Mouse (Mus musculus) liver, embryonic 11.5 days (tissue): ENCODE results near the gene 1700010I14Rik. TPM values are rescaled to one million over a fixed set of nuclear protein-coding genes. Genes with fewer than 3 reads are reported as not detected.
A peak's percentile ranks its signal among the peaks of the same experiment; 100 is the strongest.

Experiments
- ATAC-seq: fragments of 200-750 bp; cut with Nextera tagmentation; replicated peaks from 2 replicates; pipeline ENCODE4 v1.8.0; 2017; ENCODE audit warnings: moderate number of reproducible peaks, mild to moderate bottlenecking, moderate TSS enrichment, moderate library complexity; ENCODE audit not compliant: low FRiP score
- DNase-seq: peaks from one replicate; pipeline ENCODE4 v3.0.0-alpha.2; 2017; ENCODE audit warnings: low spot score
- H3K27ac ChIP-seq: fragments of 300-500 bp; sonication (generic); 2 replicates; pipeline ENCODE4 v1.5.1; 2014; ENCODE audit warnings: mild to moderate bottlenecking, low read depth, low read length, control low read depth
- H3K27me3 ChIP-seq: fragments of 300-500 bp; sonication (generic); replicated peaks from 2 replicates; pipeline ENCODE4 v1.6.1; 2014; ENCODE audit warnings: low read length, mixed read lengths; ENCODE audit not compliant: control insufficient read depth, insufficient read depth
- H3K36me3 ChIP-seq: fragments of 300-500 bp; sonication (generic); 2 replicates; pipeline ENCODE4 v1.6.1; 2014; ENCODE audit warnings: mild to moderate bottlenecking, low read length, moderate library complexity, mixed read lengths; ENCODE audit not compliant: control insufficient read depth, insufficient read depth
- H3K4me1 ChIP-seq: fragments of 300-500 bp; sonication (generic); replicated peaks from 2 replicates; pipeline ENCODE4 v1.6.1; 2014; ENCODE audit warnings: low read length, mixed read lengths; ENCODE audit not compliant: control insufficient read depth, insufficient read depth
- H3K4me2 ChIP-seq: fragments of 300-500 bp; sonication (generic); 2 replicates; pipeline ENCODE4 v1.6.1; 2014; ENCODE audit warnings: mild to moderate bottlenecking, control low read depth, moderate library complexity
- H3K4me3 ChIP-seq: fragments of 300-500 bp; sonication (generic); 2 replicates; pipeline ENCODE4 v1.5.1; 2014; ENCODE audit warnings: low read depth, low read length, control low read depth
- H3K9ac ChIP-seq: fragments of 300-500 bp; sonication (generic); 2 replicates; pipeline ENCODE4 v1.6.1; 2014; ENCODE audit warnings: low read depth, low read length, control low read depth
- H3K9me3 ChIP-seq: fragments of 300-500 bp; sonication (generic); 2 replicates; pipeline ENCODE4 v1.6.1; 2016; ENCODE audit warnings: low read length, inconsistent platforms, mixed read lengths; ENCODE audit not compliant: control insufficient read depth
- WGBS: fragments of 180-500 bp; shearing (Covaris S2); extraction: QIAGEN DNeasy Blood & Tissue Kit; methylation state at CpG from one replicate; pipeline ENCODE4 v1.1.7; 2014; 5-methylcytosine and 5-hydroxymethylcytosine counted together
- polyA plus RNA-seq: library from polyadenylated mRNA; unstranded; fragments of >200 nt; fragmentation: Nextera tagmentation; extraction: Ambion mirVana; gene quantifications from 2 replicates; pipeline ENCODE4 v1.2.1, GENCODE M21; 2014

1700010I14Rik gene
- polyA plus RNA-seq, 1 experiment from 2014 or later = 1.9 TPM

DNA sequence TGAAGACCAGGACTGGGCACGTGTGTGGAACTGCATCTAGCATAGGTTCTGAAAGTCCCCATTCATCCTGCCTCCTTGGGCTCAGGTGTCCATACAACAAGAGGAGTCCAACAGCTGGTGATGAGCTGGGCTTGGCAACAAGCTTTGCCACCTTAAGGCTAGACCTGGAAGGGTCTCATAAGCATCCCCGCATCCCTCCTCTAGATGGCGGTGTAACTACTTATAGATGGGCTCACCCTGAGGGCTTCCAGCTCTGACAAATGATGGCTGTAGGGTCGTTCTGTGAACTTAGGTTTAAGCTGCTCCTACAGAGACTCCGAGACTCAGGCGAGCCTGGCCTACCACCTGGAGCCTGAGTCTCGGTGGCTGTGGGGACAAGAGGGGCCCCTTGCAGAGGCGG lies 3.0 kb downstream of the 1700010I14Rik start:
- Histone ChIP-seq H3K27ac (no peak overlapping the region), H3K4me3 (no peak overlapping the region), H3K4me1 (peaks cover 6% of the 10 kb centered on the region; the same call in 1 of the 2 replicates), H3K27me3 (no peaks in the 10 kb centered on the region), H3K9me3 (no peaks in the 10 kb centered on the region), H3K9ac (no peak overlapping the region), H3K36me3 (no peaks in the 10 kb centered on the region), H3K4me2 (no peak overlapping the region)
- DNase-seq = no peak
- ATAC-seq = no peak; the same call in 1 of the 2 replicates
- WGBS = 31% methylated on average over 8 of the region's 8 CpGs

DNA sequence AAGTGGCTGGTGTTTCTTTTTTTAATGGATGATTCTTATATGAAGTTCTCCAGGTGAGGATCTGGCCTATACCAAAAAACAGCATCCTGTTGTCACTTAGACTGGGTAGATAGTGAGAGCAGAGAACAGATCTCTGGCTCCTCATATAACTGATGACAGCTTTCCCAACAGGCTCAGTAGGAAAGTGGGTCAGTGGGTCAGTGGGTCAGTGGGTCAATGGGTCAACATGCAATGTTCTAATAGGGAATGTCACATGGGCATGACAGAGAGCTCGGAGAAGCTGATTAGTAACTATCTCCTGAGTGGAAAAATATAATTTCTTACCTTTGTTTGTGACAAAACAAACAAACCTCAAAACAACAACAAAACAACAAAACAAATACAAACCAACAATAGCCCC lies 7.2 kb downstream of the 1700010I14Rik start:
- no peak overlapping the region for H3K4me3 ChIP-seq
- WGBS = 71% methylated on average over 1 of the region's 1 CpGs
- no peaks in the 10 kb centered on the region for H3K36me3 ChIP-seq
- no peaks in the 10 kb centered on the region for H3K27me3 ChIP-seq
- no peaks in the 10 kb centered on the region for H3K4me1 ChIP-seq
- H3K9ac ChIP-seq = no peak overlapping the region
- H3K27ac ChIP-seq = no peak overlapping the region
- ATAC-seq (no peak), DNase-seq (no peak)
- no peaks in the 10 kb centered on the region for H3K9me3 ChIP-seq
- no peak overlapping the region for H3K4me2 ChIP-seq

DNA sequence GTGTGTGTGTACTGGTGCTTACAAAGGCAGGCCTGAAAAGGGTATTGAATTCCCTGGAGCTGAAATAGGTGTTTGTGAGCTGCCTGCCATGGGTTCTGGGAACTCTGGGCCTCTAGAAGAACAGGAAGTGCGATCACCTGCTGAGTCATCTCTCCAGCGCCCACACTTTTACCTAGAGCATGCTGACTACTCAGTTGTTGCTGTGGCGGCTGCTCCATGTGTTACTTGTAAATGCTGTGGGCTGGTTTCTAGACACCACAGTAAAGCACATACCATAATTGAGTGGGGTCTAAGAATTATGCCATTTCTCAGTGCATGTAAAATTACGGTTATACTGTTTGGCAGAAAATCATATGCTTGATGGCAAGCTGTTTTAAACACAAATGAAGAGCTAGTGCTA lies 14.3 kb downstream of the 1700010I14Rik start:
- 59% methylated on average over 4 of the region's 4 CpGs for WGBS
- H3K27ac ChIP-seq = no peak overlapping the region
- no peak overlapping the region for H3K9ac ChIP-seq
- no peaks in the 10 kb centered on the region for H3K4me1 ChIP-seq
- H3K36me3 ChIP-seq = no peaks in the 10 kb centered on the region
- H3K27me3 ChIP-seq = no peaks in the 10 kb centered on the region
- no peak overlapping the region for H3K4me3 ChIP-seq
- H3K4me2 ChIP-seq = no peak overlapping the region
- no peak for DNase-seq
- ATAC-seq = no peak
- H3K9me3 ChIP-seq = no peaks in the 10 kb centered on the region

- H3K9ac ChIP-seq = no peak overlapping the region
- H3K27me3 ChIP-seq = no peaks in the 10 kb centered on the region
- H3K4me1 ChIP-seq = no peaks in the 10 kb centered on the region
- no peak overlapping the region for H3K4me3 ChIP-seq
- H3K36me3 ChIP-seq = no peaks in the 10 kb centered on the region
- WGBS = 72% methylated on average over 4 of the region's 4 CpGs
- H3K27ac ChIP-seq = no peak overlapping the region
- ATAC-seq (no peak), DNase-seq (no peak)
- H3K9me3 ChIP-seq = no peaks in the 10 kb centered on the region
- H3K4me2 ChIP-seq = no peak overlapping the region
Measured at GRCm38 (mm10) chr17:9004516-9004915, 16.4 kb downstream of the 1700010I14Rik start.

- ATAC-seq (no peak), DNase-seq (no peak)
- no peaks in the 10 kb centered on the region for H3K4me1 ChIP-seq
- no peak overlapping the region for H3K9ac ChIP-seq
- no peaks in the 10 kb centered on the region for H3K36me3 ChIP-seq
- no peak overlapping the region for H3K4me2 ChIP-seq
- H3K27me3 ChIP-seq = no peaks in the 10 kb centered on the region
- no peaks in the 10 kb centered on the region for H3K9me3 ChIP-seq
- H3K27ac ChIP-seq = no peak overlapping the region
- H3K4me3 ChIP-seq = no peak overlapping the region
- WGBS = 35% methylated on average over 14 of the region's 14 CpGs
Measured at GRCm38 (mm10) chr17:9023198-9023942, 35.2 kb downstream of the 1700010I14Rik start.

GRCm38 (mm10) chr17:9030181-9030580 lies 42.0 kb downstream of the 1700010I14Rik start:
- Histone ChIP-seq H3K4me2 (no peak overlapping the region), H3K4me1 (no peaks in the 10 kb centered on the region), H3K9ac (no peak overlapping the region), H3K9me3 (no peaks in the 10 kb centered on the region), H3K36me3 (no peaks in the 10 kb centered on the region), H3K4me3 (no peak overlapping the region), H3K27me3 (no peaks in the 10 kb centered on the region), H3K27ac (no peak overlapping the region)
- WGBS = 54% methylated on average over 5 of the region's 5 CpGs
- ATAC-seq (no peak), DNase-seq (no peak)

DNA sequence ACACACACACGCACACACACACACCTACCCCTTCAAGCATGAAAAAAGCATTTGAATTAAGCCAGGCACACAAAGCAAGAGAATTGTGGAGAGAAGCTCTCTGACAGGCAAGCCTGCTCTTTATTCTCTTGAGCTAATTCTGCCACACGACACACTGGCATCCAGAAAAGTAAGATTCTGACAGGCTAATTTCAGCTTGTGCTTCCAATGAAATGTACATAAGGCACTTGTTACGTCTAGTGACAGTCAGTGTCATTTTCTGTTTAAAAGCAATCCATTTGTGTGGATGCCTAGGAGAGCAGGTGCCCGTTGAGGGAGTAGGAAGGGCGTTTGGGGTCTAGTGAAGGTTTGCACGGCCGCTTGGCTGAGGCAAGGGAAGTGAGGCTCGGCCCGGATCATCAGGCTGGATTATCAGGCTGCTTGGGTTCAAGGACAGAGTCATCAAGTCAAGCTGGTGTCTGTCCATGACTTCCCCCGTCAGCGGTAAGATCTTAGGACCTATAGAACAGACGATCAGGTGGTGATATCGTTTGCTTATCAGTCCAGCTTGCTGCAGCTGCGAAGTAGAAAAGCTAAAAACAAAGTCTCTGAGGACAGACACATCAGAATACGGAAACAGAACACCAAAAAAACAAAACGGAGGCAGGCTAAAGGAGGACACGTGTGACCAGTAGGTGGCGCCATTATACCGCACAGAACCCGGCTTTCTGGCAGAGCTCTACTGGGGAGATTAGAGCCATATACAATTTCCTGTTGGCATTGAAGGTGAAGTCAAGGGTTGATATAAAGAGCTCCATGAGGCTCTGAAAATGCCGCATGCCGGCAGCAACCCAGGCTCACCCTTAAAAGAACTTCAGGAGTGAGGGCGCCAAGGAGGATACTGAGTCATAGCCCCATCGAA lies 43.4 kb downstream of the 1700010I14Rik start:
- ATAC-seq (no peak; the same call in 1 of the 2 replicates), DNase-seq (peak; percentile 69)
- 15% methylated on average over 24 of the region's 24 CpGs for WGBS
- H3K27me3 ChIP-seq = no peaks in the 10 kb centered on the region
- peak overlapping the region; percentile 35 for H3K4me2 ChIP-seq
- no peak overlapping the region for H3K9ac ChIP-seq
- H3K36me3 ChIP-seq = no peaks in the 10 kb centered on the region
- no peak overlapping the region for H3K27ac ChIP-seq
- no peaks in the 10 kb centered on the region for H3K4me1 ChIP-seq
- H3K4me3 ChIP-seq = no peak overlapping the region
- H3K9me3 ChIP-seq = no peaks in the 10 kb centered on the region

GRCm38 (mm10) chr17:9032362-9033044 lies 44.4 kb downstream of the 1700010I14Rik start:
- no peak overlapping the region for H3K4me2 ChIP-seq
- H3K36me3 ChIP-seq = no peaks in the 10 kb centered on the region
- H3K4me3 ChIP-seq = no peak overlapping the region
- DNase-seq (no peak), ATAC-seq (no peak)
- H3K27ac ChIP-seq = no peak overlapping the region
- no peaks in the 10 kb centered on the region for H3K9me3 ChIP-seq
- H3K27me3 ChIP-seq = no peaks in the 10 kb centered on the region
- H3K9ac ChIP-seq = no peak overlapping the region
- 65% methylated on average over 6 of the region's 6 CpGs for WGBS
- no peaks in the 10 kb centered on the region for H3K4me1 ChIP-seq
